Mouse (Mus musculus): ENCODE measurements around the gene P2ry13.
A peak's percentile ranks its signal among the peaks of the same experiment; 100 is the strongest.

Gene P2ry13

GRCm38 (mm10) chr3:59210727-59211126, at the start of gene P2ry13:
Gene P2ry13, minus strand, starts transcription at chr3:59210882.
- DNase-seq (ENCODE audit: low spot score): no peak

- no peak for DNase-seq (ENCODE audit: low spot score)
Observed at GRCm38 (mm10) chr3:59257740-59258664, 47.3 kb upstream of the P2ry13 start.

GRCm38 (mm10) chr3:59250454-59250853, 39.8 kb upstream of the P2ry13 start:
- no peak for DNase-seq (ENCODE audit: low spot score)

- no peak for DNase-seq (ENCODE audit: low spot score)
Observed at GRCm38 (mm10) chr3:59248031-59248430, 37.3 kb upstream of the P2ry13 start.

- peak; percentile 41 for DNase-seq (ENCODE audit: low spot score)
Observed at GRCm38 (mm10) chr3:59243384-59243783, 32.7 kb upstream of the P2ry13 start.

- no peak for DNase-seq (ENCODE audit: low spot score)
Observed at GRCm38 (mm10) chr3:59234878-59235277, 24.2 kb upstream of the P2ry13 start.

GRCm38 (mm10) chr3:59230912-59231311, 20.2 kb upstream of the P2ry13 start:
- no peak for DNase-seq (ENCODE audit: low spot score)

- no peak for DNase-seq (ENCODE audit: low spot score)
Observed at GRCm38 (mm10) chr3:59228730-59229551, 18.3 kb upstream of the P2ry13 start.

- DNase-seq (ENCODE audit: low spot score): no peak
Observed at GRCm38 (mm10) chr3:59227696-59228095, 17.0 kb upstream of the P2ry13 start.

- DNase-seq (ENCODE audit: low spot score): no peak
Observed at GRCm38 (mm10) chr3:59225411-59225810, 14.7 kb upstream of the P2ry13 start.

GRCm38 (mm10) chr3:59222303-59222702, 11.6 kb upstream of the P2ry13 start:
- no peak for DNase-seq (ENCODE audit: low spot score)

- DNase-seq (ENCODE audit: low spot score): no peak
Observed at GRCm38 (mm10) chr3:59219326-59219725, 8.6 kb upstream of the P2ry13 start.

- no peak for DNase-seq (ENCODE audit: low spot score)
Observed at GRCm38 (mm10) chr3:59217211-59217610, 6.5 kb upstream of the P2ry13 start.

GRCm38 (mm10) chr3:59212404-59212803, 1.7 kb upstream of the P2ry13 start:
- no peak for DNase-seq (ENCODE audit: low spot score)

GRCm38 (mm10) chr3:59211784-59212183, 1.1 kb upstream of the P2ry13 start:
- DNase-seq (ENCODE audit: low spot score): no peak

- DNase-seq (ENCODE audit: low spot score): no peak
Observed at GRCm38 (mm10) chr3:59210089-59210488, 593 bp downstream of the P2ry13 start.

GRCm38 (mm10) chr3:59208650-59209548, 1.8 kb downstream of the P2ry13 start:
- peak; percentile 49 for DNase-seq (ENCODE audit: low spot score)

- no peak for DNase-seq (ENCODE audit: low spot score)
Observed at GRCm38 (mm10) chr3:59205941-59206340, 4.7 kb downstream of the P2ry13 start.

GRCm38 (mm10) chr3:59204719-59205503, 5.8 kb downstream of the P2ry13 start:
- DNase-seq (ENCODE audit: low spot score): no peak

GRCm38 (mm10) chr3:59203802-59204520, 6.7 kb downstream of the P2ry13 start:
- DNase-seq (ENCODE audit: low spot score): no peak

Measured in ovary, postnatal 14 days (tissue).